Mouse (Mus musculus): Measurements from ENCODE around the gene Mtnr1a.

Mtnr1a gene

DNA sequence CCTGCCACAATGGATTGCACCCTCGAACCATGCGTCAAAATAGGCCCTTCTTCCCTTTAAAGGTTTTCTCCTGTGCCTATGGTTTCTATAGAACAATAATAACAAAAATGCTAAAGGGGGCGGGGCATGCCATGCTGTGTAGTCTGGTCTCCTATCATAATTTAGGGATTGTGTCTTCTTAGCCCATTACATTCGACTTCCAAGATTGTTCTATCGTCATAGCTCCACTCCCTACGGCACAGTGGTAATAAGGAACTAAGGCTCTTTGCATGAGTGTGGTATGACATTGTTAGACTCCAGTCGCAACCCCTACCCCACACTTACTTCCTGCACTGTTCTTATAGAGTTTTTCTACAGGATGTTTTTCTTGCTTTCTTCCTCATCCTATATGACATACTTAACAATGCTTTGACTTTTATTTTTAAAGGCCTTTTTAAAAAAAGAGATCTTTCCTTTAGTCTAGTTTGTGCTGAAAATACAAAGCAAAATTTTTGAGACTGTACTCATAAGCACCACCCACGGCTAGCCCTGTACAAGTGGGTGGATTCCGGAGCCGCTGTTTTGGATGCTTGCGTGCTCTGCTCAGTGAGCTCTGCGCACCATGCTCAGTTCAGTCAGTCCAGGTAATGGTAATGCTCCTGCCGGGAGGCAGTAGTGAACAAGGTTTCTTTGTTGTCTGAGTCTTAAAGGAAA is 40.6 kb downstream of the Mtnr1a start:
- DNase-seq (ENCODE audit: low read depth, low spot score) = peak; percentile 11

DNA sequence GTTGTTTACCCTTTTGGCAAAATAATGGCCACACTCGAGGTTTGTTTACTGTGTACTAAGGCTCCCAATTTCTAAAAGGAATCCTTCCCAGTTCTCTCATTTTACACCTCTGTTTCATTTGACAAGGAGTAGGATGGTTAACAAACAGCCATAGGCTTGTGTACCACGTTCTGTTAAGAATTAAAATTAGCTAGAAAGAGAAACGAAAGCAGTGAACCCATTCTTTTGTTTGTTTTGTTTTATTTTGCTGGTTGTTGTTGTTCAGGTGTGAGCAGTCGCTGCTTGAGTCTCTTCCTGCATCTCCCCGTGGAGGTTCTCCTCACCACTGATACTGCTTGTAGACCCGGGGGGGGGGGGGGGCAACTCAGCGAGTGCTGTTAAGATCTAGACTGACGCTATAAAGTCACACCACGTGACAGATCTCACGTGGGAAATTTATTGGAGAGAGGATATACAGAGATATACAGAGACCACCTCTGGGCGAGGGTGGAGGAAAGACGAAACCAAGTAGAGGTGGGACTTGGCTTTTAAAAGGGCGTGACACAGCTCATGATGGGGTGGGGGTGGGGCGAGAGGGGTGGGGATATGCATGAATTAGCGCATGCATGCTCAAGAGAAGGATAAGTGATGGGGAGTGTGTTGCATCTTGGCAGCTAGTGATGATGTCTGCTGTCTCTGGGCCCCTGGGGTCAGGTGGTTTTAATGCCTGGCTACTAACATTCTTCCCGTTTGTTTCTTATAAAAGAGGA is 41.3 kb downstream of the Mtnr1a start:
- DNase-seq (ENCODE audit: low read depth, low spot score) = peak; percentile 27

- DNase-seq (ENCODE audit: low read depth, low spot score) = no peak
Observed at GRCm38 (mm10) chr8:45110813-45111104, 41.8 kb downstream of the Mtnr1a start.

DNA sequence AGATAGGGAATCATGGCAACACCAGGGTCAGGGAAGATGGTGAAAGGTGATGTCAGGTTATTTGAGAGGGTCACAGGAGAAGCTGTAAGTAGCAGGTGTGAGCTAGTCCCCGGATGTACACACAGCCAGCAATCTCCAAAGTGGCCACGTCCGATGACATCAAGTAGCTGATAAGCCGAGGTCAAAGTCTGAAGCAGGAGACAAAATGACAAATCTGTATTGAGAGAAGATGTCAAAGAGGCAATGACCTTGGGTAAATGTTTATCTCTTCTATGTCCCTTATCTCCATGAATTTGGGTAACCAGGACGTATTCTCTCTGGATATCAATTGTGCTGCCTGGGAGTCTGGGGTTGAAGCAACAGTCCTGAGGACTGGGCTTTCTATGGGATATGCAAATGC is 42.9 kb downstream of the Mtnr1a start:
- no peak for DNase-seq (ENCODE audit: low read depth, low spot score)

DNA sequence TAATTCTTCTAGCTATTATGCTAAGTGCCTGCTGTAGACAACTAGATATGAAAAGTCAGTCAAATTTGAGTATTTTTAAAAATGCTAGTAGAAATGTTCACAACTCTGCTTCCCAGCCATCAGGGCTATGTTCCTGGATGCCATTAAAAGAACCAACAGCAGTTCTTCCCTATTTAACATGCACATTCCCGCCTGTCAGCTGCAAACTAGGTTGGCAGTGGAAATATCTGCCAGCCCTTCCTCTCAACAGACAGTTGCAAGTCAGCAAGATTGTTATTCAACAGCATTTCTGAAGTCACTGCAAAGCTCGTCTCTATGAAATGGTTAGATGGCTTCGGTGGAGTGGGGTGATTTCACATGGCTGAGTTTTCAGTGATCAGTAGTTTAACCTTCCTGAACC is 48.7 kb downstream of the Mtnr1a start:
- no peak for DNase-seq (ENCODE audit: low read depth, low spot score)

DNA sequence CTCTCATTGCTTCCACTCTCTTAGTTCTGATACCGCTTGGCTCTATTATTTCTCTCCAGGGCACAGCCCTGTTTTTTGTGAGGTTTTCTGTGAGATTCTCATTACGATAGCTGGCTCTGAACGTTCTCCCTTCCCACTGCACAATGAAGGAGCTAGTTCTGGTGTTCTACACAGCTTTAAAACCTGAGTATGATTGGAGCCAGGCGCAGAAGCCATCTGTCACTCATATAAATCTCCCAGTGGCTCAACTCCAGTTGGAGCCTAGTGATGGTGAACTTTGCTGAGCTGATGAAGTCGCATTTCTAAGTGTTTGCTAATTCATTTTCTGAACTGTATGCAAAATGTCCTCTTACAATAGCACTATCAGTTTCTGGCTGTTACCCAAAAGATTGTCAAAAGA is 56.7 kb downstream of the Mtnr1a start:
- no peak for DNase-seq (ENCODE audit: low read depth, low spot score)

All from ES-CJ7 (cell line).